Mouse (Mus musculus): ENCODE results near the gene Rcc1.
A peak's percentile ranks its signal among the peaks of the same experiment; 100 is the strongest.

The Rcc1 gene

DNA sequence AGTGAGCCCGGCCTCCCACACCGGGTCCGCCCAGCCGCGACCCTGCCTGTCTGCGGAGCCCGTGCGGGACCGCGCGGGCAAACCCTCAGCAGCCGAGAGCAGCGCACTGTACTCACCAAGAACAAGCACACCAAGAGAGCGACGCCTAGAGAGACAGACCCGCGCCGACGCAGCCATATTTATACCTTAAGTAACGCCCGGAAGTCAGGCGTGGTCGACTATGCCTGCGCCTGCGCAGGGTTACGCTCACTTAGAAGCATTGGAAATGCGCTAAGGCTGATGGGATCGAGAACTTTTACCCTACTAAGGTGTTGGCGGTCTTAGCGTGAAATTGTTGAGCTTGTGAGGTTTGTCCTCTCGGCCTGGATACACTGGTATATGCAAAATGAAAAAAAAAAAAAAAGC, at the start of gene Rcc1:
Gene Rcc1, minus strand, starts transcription at position 125 of the 405 bp plus-strand sequence.
- DNase-seq (ENCODE audit: low spot score): peak; percentile 98

DNA sequence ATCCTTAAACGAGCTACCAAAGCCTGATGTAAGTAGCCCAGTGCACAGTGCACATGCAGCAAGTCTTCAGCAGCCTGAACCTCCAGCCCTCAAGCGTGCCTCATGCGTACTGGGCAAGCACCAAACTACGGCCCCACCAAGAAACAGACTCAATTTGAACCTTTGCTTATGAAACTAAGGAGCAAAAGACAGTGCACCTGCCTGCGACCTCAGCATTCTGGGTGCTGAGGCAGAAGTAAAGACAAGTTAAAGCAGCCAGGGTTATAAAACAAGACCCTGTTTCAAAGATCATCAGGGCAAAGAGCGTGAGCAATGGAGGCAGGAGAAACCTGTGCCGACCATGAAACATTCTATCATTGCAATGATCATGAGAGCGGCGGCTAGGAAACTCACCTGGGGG, 47.6 kb upstream of the Rcc1 start:
- no peak for DNase-seq (ENCODE audit: low spot score)

DNA sequence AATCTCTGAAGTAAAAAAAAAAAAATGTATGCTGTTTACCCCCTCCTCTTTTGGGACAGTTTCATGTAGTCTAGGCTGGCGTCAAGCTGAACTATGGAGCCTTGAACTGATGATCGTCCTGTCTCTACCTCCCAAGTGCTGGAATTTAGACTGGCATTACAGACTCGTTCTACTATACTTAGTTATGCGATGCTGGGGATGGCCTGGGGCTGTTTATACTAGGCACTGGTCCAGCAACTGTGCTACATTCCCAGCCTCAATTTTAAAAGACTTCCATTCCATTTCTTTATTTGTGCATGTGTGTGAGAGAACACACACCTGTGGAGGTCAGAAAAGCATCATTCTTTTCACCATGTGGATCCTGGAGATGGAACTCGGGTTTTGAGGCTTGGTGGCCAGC, 45.5 kb upstream of the Rcc1 start:
- DNase-seq (ENCODE audit: low spot score): no peak

DNA sequence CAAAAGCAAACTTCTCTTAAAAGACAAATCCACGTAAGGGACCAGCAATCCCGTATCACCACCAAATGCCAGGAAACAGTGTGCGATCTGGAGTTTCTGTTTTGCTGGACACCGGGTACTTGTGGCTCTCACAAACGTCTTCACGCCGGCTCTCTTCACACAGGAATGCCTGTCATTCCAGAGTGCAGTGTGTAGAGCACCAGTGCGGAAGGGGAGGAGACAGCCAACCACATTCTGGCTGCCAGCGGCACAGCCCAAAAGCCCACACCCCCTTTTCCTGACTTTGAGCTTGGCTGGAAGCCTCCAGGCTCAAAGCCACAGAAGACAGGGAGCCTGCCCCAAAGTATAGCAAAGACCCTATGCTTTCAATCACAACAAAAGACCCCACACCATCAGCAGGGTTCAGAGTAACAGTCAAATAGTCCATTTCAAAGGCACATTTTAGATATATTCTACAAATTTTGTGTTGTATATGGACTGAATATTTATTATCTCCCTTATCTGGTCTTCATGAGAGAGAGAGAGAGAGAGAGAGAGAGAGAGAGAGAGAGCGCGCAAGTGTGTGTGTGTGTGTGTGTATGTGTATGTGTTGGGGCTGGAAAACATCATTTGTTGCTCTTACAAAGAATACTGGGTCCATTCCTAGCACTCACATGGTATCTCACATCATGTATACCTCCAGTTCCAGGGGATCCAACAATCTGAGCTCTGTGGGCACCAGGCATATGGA, 44.8 kb upstream of the Rcc1 start:
- peak; percentile 86 for DNase-seq (ENCODE audit: low spot score)

- no peak for DNase-seq (ENCODE audit: low spot score)
Observed at GRCm38 (mm10) chr4:132397120-132397519, 43.7 kb upstream of the Rcc1 start.

- no peak for DNase-seq (ENCODE audit: low spot score)
Observed at GRCm38 (mm10) chr4:132396251-132396650, 42.8 kb upstream of the Rcc1 start.

- no peak for DNase-seq (ENCODE audit: low spot score)
Observed at GRCm38 (mm10) chr4:132391063-132391740, 37.8 kb upstream of the Rcc1 start.

DNA sequence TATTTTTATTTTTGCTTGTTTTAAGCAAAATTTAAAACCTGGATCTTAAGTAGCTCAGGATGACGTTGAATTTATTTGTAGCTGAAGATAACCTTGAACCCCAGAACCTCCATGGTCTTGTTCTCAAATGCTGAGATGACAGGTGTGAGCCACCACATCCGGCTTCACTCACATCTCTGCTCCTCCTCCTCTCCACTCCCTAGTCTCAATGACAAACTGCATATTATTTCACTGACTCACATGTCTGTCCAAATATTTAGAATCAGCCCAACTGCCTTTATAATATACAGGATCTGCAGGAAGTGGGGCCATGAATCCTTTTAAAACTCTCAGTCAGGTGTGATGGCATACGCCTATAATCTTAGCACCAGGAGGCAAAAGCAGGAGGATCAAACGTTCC, 35.9 kb upstream of the Rcc1 start:
- DNase-seq (ENCODE audit: low spot score): no peak

- no peak for DNase-seq (ENCODE audit: low spot score)
Observed at GRCm38 (mm10) chr4:132387617-132388016, 34.2 kb upstream of the Rcc1 start.

DNA sequence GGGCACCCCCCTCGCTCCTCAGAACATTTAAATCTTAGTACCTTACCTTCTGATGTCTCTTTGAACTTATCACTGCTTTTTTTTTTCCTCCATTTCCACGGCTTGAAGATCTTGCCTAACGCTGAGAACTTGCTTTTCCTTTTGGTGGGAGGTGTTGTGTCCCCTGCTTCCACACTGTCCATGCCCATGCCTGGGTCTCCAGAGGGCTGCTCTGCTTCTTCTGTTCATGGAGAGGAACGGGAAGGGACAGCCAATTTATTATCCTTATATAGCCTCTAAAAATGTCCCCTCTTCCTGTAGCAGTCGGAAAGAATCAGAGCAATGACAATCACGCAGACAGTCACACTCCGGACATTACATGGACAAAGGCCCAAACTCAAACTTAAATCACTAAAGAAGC, 33.4 kb upstream of the Rcc1 start:
- no peak for DNase-seq (ENCODE audit: low spot score)

DNA sequence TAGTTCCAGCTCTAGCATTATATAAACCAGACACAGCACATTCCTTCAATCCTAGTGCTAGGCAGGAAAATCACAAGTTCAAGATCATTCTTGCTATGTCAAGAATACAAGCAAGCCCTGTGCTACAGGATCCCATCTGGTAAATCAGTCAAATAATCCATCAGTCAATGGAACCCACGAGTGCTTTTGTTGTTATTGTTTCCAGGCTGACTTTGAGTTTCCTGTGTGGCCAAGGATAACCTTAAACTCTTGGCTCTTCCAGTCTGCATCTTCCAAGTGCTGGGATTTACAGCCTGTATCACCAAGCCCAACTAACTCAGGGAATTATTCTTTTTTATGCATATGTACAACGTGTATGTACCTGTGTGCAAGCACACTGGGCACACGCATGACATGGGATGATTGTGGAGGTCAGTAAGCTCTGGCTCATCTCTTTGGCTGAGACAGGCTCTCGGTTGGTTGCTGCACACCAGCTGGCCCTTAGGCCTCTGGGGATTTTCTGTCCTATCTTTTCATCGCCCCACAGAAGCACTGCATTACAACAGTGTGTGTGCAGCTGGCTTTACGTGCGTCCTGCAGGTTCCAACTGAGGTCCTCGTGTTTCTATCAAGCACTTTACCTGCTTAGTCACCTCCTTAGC, 32.5 kb upstream of the Rcc1 start:
- DNase-seq (ENCODE audit: low spot score): no peak

DNA sequence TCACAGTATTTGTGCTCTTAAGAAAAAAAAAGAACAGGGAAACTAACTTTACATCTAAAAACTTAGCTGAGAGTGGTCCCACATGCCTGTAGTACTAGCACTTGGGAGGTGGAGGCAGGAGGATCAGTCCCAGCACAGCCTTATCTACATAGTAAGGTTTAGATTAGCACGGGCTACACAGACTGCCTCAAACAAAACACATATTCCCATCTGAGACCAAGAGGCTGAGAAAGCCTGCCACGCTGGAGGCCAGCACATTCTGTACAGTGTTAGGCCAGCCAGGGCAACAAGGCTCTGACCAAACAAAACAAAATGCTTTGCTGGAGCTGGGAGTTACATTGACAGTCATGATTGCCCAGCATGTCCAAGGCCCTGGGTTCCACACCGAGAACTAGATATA, 30.1 kb upstream of the Rcc1 start:
- no peak for DNase-seq (ENCODE audit: low spot score)

GRCm38 (mm10) chr4:132382296-132382695, 28.9 kb upstream of the Rcc1 start:
- DNase-seq (ENCODE audit: low spot score): no peak

DNA sequence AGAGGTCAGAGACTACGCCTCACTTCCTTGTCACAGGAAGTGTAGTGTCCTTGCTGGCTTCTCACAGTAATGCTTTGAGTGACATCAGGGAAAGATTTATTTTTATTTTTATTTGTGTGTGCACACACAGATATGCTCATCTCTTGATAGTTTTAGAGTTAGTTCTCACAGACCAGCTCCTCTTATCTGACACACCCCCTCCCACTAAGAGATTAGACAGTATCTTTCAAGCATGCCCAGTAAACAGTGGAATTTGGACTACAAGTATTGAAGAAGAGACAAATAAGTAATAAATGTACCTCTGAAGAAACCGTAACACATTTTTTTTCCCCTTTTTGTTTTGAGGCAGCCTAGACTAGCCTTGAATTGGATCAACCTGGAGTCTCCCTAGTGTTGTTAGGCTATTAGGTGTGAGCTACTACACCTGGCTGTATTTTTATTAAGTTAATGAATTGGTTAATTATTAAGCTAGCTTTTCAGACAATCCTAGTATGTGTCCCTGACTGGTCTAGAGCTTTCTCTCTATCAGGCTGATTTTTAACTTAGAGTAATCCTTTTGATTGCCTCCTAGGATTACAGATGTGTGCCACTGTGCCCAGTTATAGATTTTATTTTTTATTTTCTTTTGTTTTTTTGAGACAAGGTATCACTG, 27.7 kb upstream of the Rcc1 start:
- DNase-seq (ENCODE audit: low spot score): no peak

DNA sequence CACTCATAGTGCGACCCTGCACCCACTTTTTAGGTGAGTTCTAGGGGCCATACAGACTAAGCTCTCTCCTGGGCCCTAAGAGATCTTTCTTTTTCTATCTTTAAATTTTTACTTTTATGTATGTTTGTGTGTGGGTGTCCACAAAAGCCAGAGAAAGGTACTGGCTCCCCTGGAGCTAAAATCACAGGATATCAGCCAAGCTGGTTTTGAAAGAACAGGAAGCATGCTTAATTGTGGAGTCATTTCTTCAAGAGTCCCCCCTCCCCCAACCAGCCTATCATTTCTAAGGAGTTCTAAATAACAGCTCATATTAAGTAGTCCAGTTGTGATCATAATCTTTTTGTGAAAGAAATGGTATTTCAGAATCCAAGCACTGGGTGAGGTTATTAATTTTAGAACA, 20.4 kb upstream of the Rcc1 start:
- DNase-seq (ENCODE audit: low spot score): no peak

DNA sequence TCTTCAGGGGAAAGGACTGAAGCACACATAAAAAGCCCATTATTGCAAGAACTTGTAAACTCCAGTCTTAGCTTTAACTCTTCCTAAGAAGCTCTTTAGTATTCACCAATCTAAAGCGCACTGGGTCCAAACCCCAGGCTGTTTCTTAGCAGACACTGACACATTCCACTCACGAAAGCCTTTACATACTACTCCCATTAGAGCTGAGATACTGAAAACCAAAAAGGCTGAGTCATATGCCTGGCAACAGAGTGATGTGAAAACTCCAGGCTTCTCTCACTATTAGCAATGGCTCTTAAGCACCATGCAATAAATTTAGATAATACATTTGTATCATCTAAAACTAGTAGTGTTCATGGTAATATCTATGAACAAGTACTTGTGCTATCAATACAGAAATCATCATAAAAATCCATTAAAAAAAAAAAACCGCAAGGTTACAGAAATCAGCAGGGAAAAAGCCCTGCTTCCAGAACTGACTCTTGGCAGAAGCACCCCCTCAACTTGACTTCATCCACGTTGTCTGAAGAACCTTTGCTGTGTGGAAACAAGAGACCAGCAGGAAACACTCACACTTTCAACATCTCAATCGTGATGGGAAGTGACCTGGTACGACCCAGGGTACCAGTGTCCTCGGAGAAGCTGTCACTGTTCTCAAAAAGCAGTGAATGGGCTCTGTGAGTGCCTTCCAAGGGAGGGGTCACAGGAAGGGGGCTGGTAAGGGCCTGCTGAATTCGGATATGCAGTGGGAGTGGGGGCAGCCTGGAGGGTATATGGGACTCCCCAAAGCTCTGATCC, 16.7 kb upstream of the Rcc1 start:
- DNase-seq (ENCODE audit: low spot score): no peak

DNA sequence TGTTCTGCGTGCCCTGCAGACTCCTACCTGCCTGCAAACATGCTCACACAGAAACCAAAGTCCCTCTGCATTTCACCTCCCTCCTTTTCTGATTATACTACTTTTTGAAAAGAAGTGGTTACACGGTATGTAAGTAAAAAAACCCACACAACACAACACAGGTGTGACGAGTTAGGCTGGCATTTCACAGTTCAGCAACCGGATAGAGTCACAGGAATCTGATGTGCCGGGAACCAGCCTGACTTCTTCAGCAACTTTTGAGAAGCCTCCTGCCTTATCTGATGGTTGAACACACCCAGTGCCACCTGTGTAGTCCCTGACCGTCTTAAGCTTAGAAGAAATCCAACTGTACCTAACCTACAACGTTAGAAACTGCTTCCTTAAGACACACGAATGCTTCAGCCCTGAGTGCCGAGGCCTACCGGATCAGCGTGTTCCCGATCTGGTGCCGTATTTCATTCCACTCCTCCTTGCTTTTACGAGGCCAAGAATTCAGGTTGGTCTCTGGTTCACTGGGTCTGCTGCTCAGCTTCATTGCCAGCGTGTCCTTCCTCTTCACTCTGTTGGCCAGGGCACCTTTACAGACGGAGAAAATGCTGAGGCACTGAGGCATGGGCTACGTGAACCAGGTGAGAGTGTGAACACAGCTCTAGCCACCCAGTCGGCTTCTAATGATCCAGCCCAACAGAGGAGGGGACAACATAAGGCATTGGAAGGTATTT, 14.2 kb upstream of the Rcc1 start:
- no peak for DNase-seq (ENCODE audit: low spot score)

GRCm38 (mm10) chr4:132365450-132366060, 12.2 kb upstream of the Rcc1 start:
- peak; percentile 44 for DNase-seq (ENCODE audit: low spot score)

DNA sequence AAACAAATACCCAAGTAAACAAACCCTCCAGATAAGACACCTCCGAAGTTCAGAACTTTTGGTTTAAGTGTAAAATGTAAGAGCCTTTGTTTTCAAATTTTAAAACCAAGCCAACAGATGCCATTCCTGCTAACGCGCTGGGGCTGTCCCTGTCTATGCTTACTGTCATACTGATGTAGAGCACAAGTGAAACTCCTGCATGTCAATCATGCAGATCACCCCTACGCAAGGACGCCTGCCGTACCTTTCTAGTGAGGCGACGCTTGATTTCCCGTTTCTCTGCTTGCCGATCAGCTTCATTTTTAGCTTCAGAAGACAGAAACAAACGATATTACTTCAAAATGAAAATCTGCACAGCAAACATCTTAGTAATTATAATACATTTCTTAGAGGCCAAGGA, 10.1 kb upstream of the Rcc1 start:
- no peak for DNase-seq (ENCODE audit: low spot score)

DNA sequence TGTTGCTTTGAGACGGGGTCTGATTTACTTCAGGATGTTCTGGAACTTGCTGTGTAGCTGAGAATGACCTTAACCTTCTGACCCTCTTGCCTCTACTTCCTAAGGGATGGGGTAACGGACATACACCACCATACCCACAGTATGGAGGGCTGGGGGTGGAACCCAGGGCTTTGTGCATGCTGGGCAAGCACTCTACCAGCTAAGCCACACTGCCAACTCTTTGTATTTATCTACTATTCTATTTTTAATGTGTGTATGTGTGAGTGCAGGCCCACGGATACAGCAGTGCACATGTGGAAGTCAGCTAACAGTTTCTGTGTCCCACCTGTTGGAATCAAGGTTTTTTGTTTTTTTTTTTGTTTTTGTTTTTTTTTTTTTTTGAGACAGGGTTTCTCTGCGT, 6.1 kb upstream of the Rcc1 start:
- DNase-seq (ENCODE audit: low spot score): no peak

GRCm38 (mm10) chr4:132356170-132356569, 2.8 kb upstream of the Rcc1 start:
- peak; percentile 55 for DNase-seq (ENCODE audit: low spot score)
